Mouse (Mus musculus): Measurements from ENCODE around the gene Hoxd13. TPM values are rescaled to one million over a fixed set of nuclear protein-coding genes. Genes with fewer than 3 reads are reported as not detected.

Gene Hoxd13
- polyA plus RNA-seq, 1 experiment, result not detected

- Histone ChIP-seq H3K79me2 (ENCODE audit: control insufficient read depth, insufficient read depth) (no peaks in the 10 kb centered on the region), H3K4me2 (ENCODE audit: low read depth) (no peak within 1 kb of the TSS), H3K36me3 (ENCODE audit: control insufficient read depth, insufficient read depth) (no peaks in the 10 kb centered on the region), H3ac (ENCODE audit: control insufficient read depth, insufficient read length) (no peak within 1 kb of the TSS), H3K27me3 (ENCODE audit: control insufficient read depth, insufficient read depth, insufficient read length) (peaks cover 76% of the 10 kb centered on the region), H3K4me3 (no peak within 1 kb of the TSS)
- TF ChIP-seq TCF12 (IDR thresholded peaks at IDR 0.05; ENCODE audit: insufficient read depth, poor library complexity, severe bottlenecking) (no peak), REST (IDR thresholded peaks at IDR 0.05; ENCODE audit: insufficient read depth, insufficient read length) (no peak), CEBPB (IDR thresholded peaks at IDR 0.05; ENCODE audit: insufficient read depth, poor library complexity, severe bottlenecking) (no peak), MAX (IDR thresholded peaks at IDR 0.05; ENCODE audit: low read depth) (no peak), MYOG (IDR thresholded peaks at IDR 0.05; ENCODE audit: control insufficient read depth in 1 of 3, insufficient read depth in 1 of 3, insufficient read length in 2 of 3, low read depth in 2 of 3) (no peak), E2F4 (IDR thresholded peaks at IDR 0.05; ENCODE audit: insufficient read depth) (no peak), SRF (IDR thresholded peaks at IDR 0.05; ENCODE audit: control insufficient read depth, insufficient read length, low read depth) (no peak), MYOD1 (IDR thresholded peaks at IDR 0.05; ENCODE audit: control insufficient read depth in 1 of 3, insufficient read length in 2 of 3, low read depth in 2 of 3) (no peak), POLR2AphosphoS2 (IDR thresholded peaks at IDR 0.05; ENCODE audit: insufficient read length, low read depth) (no peak), TCF3 (IDR thresholded peaks at IDR 0.05; ENCODE audit: insufficient read length, low read depth) (no peak), USF1 (IDR thresholded peaks at IDR 0.05; ENCODE audit: low read depth) (no peak), POLR2A (IDR thresholded peaks at IDR 0.05; ENCODE audit: insufficient read length, low read depth) (no peak)
Measured at GRCm38 (mm10) chr2:74678891-74679595, 10.9 kb downstream of the Hoxd13 start, which contains the start of gene Hoxd11. Gene Hoxd11 (plus strand): TSS chr2:74679557.

GRCm38 (mm10) chr2:74679596-74679971 lies 11.5 kb downstream of the Hoxd13 start:
- Histone ChIP-seq H3K79me2 (ENCODE audit: control insufficient read depth, insufficient read depth) (no peaks in the 10 kb centered on the region), H3K27me3 (ENCODE audit: control insufficient read depth, insufficient read depth, insufficient read length) (peaks cover 71% of the 10 kb centered on the region), H3K36me3 (ENCODE audit: control insufficient read depth, insufficient read depth) (no peaks in the 10 kb centered on the region), H3K4me3 (no peak overlapping the region), H3K4me2 (ENCODE audit: low read depth) (no peak overlapping the region), H3ac (ENCODE audit: control insufficient read depth, insufficient read length) (no peak overlapping the region)
- TF ChIP-seq USF1 (IDR thresholded peaks at IDR 0.05; ENCODE audit: low read depth), result no peak
- no peak for TF ChIP-seq REST (IDR thresholded peaks at IDR 0.05; ENCODE audit: insufficient read depth, insufficient read length)
- TF ChIP-seq MAX (IDR thresholded peaks at IDR 0.05; ENCODE audit: low read depth), result no peak
- TF ChIP-seq MYOG (IDR thresholded peaks at IDR 0.05; ENCODE audit: control insufficient read depth in 1 of 3, insufficient read depth in 1 of 3, insufficient read length in 2 of 3, low read depth in 2 of 3), result no peak
- TF ChIP-seq MYOD1 (IDR thresholded peaks at IDR 0.05; ENCODE audit: control insufficient read depth in 1 of 3, insufficient read length in 2 of 3, low read depth in 2 of 3), result no peak
- no peak for TF ChIP-seq TCF12 (IDR thresholded peaks at IDR 0.05; ENCODE audit: insufficient read depth, poor library complexity, severe bottlenecking)
- TF ChIP-seq POLR2A (IDR thresholded peaks at IDR 0.05; ENCODE audit: insufficient read length, low read depth), result no peak
- no peak for TF ChIP-seq E2F4 (IDR thresholded peaks at IDR 0.05; ENCODE audit: insufficient read depth)
- no peak for TF ChIP-seq TCF3 (IDR thresholded peaks at IDR 0.05; ENCODE audit: insufficient read length, low read depth)
- TF ChIP-seq CEBPB (IDR thresholded peaks at IDR 0.05; ENCODE audit: insufficient read depth, poor library complexity, severe bottlenecking), result no peak
- no peak for TF ChIP-seq SRF (IDR thresholded peaks at IDR 0.05; ENCODE audit: control insufficient read depth, insufficient read length, low read depth)

- H3K4me2 ChIP-seq (ENCODE audit: low read depth), result no peak overlapping the region
- H3K4me3 ChIP-seq, result no peak overlapping the region
- TF ChIP-seq E2F4 (IDR thresholded peaks at IDR 0.05; ENCODE audit: insufficient read depth) (no peak), CEBPB (IDR thresholded peaks at IDR 0.05; ENCODE audit: insufficient read depth, poor library complexity, severe bottlenecking) (no peak), POLR2A (IDR thresholded peaks at IDR 0.05; ENCODE audit: insufficient read length, low read depth) (no peak), USF1 (IDR thresholded peaks at IDR 0.05; ENCODE audit: low read depth) (no peak), REST (IDR thresholded peaks at IDR 0.05; ENCODE audit: insufficient read depth, insufficient read length) (no peak), MYOD1 (IDR thresholded peaks at IDR 0.05; ENCODE audit: control insufficient read depth in 1 of 3, insufficient read length in 2 of 3, low read depth in 2 of 3) (no peak), MYOG (IDR thresholded peaks at IDR 0.05; ENCODE audit: control insufficient read depth in 1 of 3, insufficient read depth in 1 of 3, insufficient read length in 2 of 3, low read depth in 2 of 3) (no peak), SRF (IDR thresholded peaks at IDR 0.05; ENCODE audit: control insufficient read depth, insufficient read length, low read depth) (no peak), TCF12 (IDR thresholded peaks at IDR 0.05; ENCODE audit: insufficient read depth, poor library complexity, severe bottlenecking) (no peak), POLR2AphosphoS2 (IDR thresholded peaks at IDR 0.05; ENCODE audit: insufficient read length, low read depth) (no peak), TCF3 (IDR thresholded peaks at IDR 0.05; ENCODE audit: insufficient read length, low read depth) (no peak), MAX (IDR thresholded peaks at IDR 0.05; ENCODE audit: low read depth) (no peak)
- no peak overlapping the region for H3ac ChIP-seq (ENCODE audit: control insufficient read depth, insufficient read length)
- H3K79me2 ChIP-seq (ENCODE audit: control insufficient read depth, insufficient read depth), result no peaks in the 10 kb centered on the region
- H3K36me3 ChIP-seq (ENCODE audit: control insufficient read depth, insufficient read depth), result no peaks in the 10 kb centered on the region
- peaks cover 67% of the 10 kb centered on the region for H3K27me3 ChIP-seq (ENCODE audit: control insufficient read depth, insufficient read depth, insufficient read length)
Measured at GRCm38 (mm10) chr2:74679980-74680379, 11.9 kb downstream of the Hoxd13 start.

GRCm38 (mm10) chr2:74680561-74681398 lies 12.7 kb downstream of the Hoxd13 start:
- Histone ChIP-seq H3K4me3 (no peak overlapping the region), H3K36me3 (ENCODE audit: control insufficient read depth, insufficient read depth) (no peaks in the 10 kb centered on the region), H3K4me2 (ENCODE audit: low read depth) (no peak overlapping the region), H3K27me3 (ENCODE audit: control insufficient read depth, insufficient read depth, insufficient read length) (peaks cover 59% of the 10 kb centered on the region), H3ac (ENCODE audit: control insufficient read depth, insufficient read length) (no peak overlapping the region), H3K79me2 (ENCODE audit: control insufficient read depth, insufficient read depth) (no peaks in the 10 kb centered on the region)
- no peak for TF ChIP-seq E2F4 (IDR thresholded peaks at IDR 0.05; ENCODE audit: insufficient read depth)
- TF ChIP-seq TCF12 (IDR thresholded peaks at IDR 0.05; ENCODE audit: insufficient read depth, poor library complexity, severe bottlenecking), result no peak
- no peak for TF ChIP-seq POLR2AphosphoS2 (IDR thresholded peaks at IDR 0.05; ENCODE audit: insufficient read length, low read depth)
- no peak for TF ChIP-seq CEBPB (IDR thresholded peaks at IDR 0.05; ENCODE audit: insufficient read depth, poor library complexity, severe bottlenecking)
- TF ChIP-seq SRF (IDR thresholded peaks at IDR 0.05; ENCODE audit: control insufficient read depth, insufficient read length, low read depth), result no peak
- no peak for TF ChIP-seq REST (IDR thresholded peaks at IDR 0.05; ENCODE audit: insufficient read depth, insufficient read length)
- TF ChIP-seq MYOG (IDR thresholded peaks at IDR 0.05; ENCODE audit: control insufficient read depth in 1 of 3, insufficient read depth in 1 of 3, insufficient read length in 2 of 3, low read depth in 2 of 3), result no peak
- no peak for TF ChIP-seq MYOD1 (IDR thresholded peaks at IDR 0.05; ENCODE audit: control insufficient read depth in 1 of 3, insufficient read length in 2 of 3, low read depth in 2 of 3)
- TF ChIP-seq TCF3 (IDR thresholded peaks at IDR 0.05; ENCODE audit: insufficient read length, low read depth), result no peak
- no peak for TF ChIP-seq POLR2A (IDR thresholded peaks at IDR 0.05; ENCODE audit: insufficient read length, low read depth)
- TF ChIP-seq USF1 (IDR thresholded peaks at IDR 0.05; ENCODE audit: low read depth), result no peak
- TF ChIP-seq MAX (IDR thresholded peaks at IDR 0.05; ENCODE audit: low read depth), result no peak
